Mouse (Mus musculus) urinary bladder, postnatal 4 days (tissue): ENCODE measurements at regions not wholly inside any gene's neighbourhood (a gene's known extent, or its start where the extent isn't known, plus 50 kb on each side); places are given as distances from the start of the nearest gene placed in this dataset.

ENCODE experiments used
- DNase-seq, 2 experiments: peaks; one replicate each; pipeline ENCODE4 v3.0.0; 2021 to 2022; ENCODE audit warnings: low spot score in 2 of 2

- DNase-seq = no peak
Observed at GRCm38 (mm10) chr7:117875241-117875640, 240.7 kb downstream of the Rps15a start.

- no peak for DNase-seq
Observed at GRCm38 (mm10) chr7:117859419-117859818, 256.6 kb downstream of the Rps15a start.

- no peak for DNase-seq
Observed at GRCm38 (mm10) chr7:117855955-117856354, 260.0 kb downstream of the Rps15a start.

GRCm38 (mm10) chr7:117853716-117854115 lies 262.3 kb downstream of the Rps15a start:
- no peak for DNase-seq

- no peak for DNase-seq
Observed at GRCm38 (mm10) chr7:117852866-117853265, 263.1 kb downstream of the Rps15a start.

- no peak for DNase-seq
Observed at GRCm38 (mm10) chr7:117850822-117851221, 265.2 kb downstream of the Rps15a start.

- peak in 1 of 2 experiments; percentile 14 for DNase-seq
Observed at GRCm38 (mm10) chr7:117846041-117846440, 269.9 kb downstream of the Rps15a start.

GRCm38 (mm10) chr7:117842780-117843179 lies 273.2 kb downstream of the Rps15a start:
- DNase-seq = peak in 1 of 2 experiments; percentile 52

- DNase-seq = no peak
Observed at GRCm38 (mm10) chr7:117795035-117795434, 321.0 kb downstream of the Rps15a start.

- no peak for DNase-seq
Observed at GRCm38 (mm10) chr7:117793991-117794390, 322.0 kb downstream of the Rps15a start.

- DNase-seq = no peak
Observed at GRCm38 (mm10) chr7:117792456-117792855, 323.5 kb downstream of the Rps15a start.

- no peak for DNase-seq
Observed at GRCm38 (mm10) chr7:117778996-117779395, 337.0 kb downstream of the Rps15a start.

- DNase-seq = no peak
Observed at GRCm38 (mm10) chr7:117777921-117778320, 338.1 kb downstream of the Rps15a start.

GRCm38 (mm10) chr7:117771836-117772235 lies 344.2 kb downstream of the Rps15a start:
- DNase-seq = no peak

- DNase-seq = no peak
Observed at GRCm38 (mm10) chr7:117759506-117759905, 356.5 kb downstream of the Rps15a start.

GRCm38 (mm10) chr7:117757033-117757432 lies 359.0 kb downstream of the Rps15a start:
- DNase-seq = no peak

- no peak for DNase-seq
Observed at GRCm38 (mm10) chr7:117755830-117756229, 360.2 kb downstream of the Rps15a start.

GRCm38 (mm10) chr7:117753296-117753695 lies 362.7 kb downstream of the Rps15a start:
- DNase-seq = no peak

GRCm38 (mm10) chr7:117752302-117753185 lies 363.4 kb downstream of the Rps15a start:
- DNase-seq = no peak

- DNase-seq = no peak
Observed at GRCm38 (mm10) chr7:117747991-117748390, 367.2 kb downstream of the Xylt1 start.

GRCm38 (mm10) chr7:117746393-117746792 lies 365.6 kb downstream of the Xylt1 start:
- DNase-seq = no peak

- DNase-seq = no peak
Observed at GRCm38 (mm10) chr7:117739706-117740105, 358.9 kb downstream of the Xylt1 start.

- no peak for DNase-seq
Observed at GRCm38 (mm10) chr7:117735699-117736020, 354.9 kb downstream of the Xylt1 start.
